Mouse (Mus musculus) urinary bladder, postnatal 4 days (tissue): ENCODE results near the gene Card10.

ENCODE experiments used
- DNase-seq, 2 experiments: peaks; one replicate each; pipeline ENCODE4 v3.0.0; 2021 to 2022; ENCODE audit warnings: low spot score in 2 of 2

The Card10 gene

GRCm38 (mm10) chr15:78834233-78835005 is 31.6 kb upstream of the Card10 start:
- no peak for DNase-seq

DNA sequence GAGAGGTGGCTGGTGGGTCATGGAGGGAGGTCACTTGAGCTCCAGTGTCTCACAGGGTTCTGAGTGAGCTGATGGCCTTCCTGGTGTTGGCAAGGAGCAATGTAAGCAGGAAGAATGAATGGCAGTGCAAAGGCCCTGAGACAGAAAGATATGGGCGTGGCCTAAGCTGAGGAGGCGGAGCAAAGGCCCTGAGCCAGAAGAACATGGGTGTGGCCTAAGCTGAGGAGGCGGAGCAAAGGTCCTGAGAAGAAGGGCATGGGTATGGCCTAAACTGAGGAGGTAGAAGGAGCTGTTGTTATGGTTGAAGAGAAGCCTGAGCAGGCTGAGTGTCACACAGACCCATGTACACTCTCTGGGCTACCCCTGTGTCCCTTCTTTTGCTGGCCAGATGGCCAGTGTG is 30.7 kb upstream of the Card10 start:
- no peak for DNase-seq

- peak in 1 of 2 experiments; percentile 76 for DNase-seq
These were observed 29.9 kb upstream of the Card10 start for GRCm38 (mm10) chr15:78832701-78833123.

GRCm38 (mm10) chr15:78831720-78832657 is 29.1 kb upstream of the Card10 start:
- DNase-seq: no peak

DNA sequence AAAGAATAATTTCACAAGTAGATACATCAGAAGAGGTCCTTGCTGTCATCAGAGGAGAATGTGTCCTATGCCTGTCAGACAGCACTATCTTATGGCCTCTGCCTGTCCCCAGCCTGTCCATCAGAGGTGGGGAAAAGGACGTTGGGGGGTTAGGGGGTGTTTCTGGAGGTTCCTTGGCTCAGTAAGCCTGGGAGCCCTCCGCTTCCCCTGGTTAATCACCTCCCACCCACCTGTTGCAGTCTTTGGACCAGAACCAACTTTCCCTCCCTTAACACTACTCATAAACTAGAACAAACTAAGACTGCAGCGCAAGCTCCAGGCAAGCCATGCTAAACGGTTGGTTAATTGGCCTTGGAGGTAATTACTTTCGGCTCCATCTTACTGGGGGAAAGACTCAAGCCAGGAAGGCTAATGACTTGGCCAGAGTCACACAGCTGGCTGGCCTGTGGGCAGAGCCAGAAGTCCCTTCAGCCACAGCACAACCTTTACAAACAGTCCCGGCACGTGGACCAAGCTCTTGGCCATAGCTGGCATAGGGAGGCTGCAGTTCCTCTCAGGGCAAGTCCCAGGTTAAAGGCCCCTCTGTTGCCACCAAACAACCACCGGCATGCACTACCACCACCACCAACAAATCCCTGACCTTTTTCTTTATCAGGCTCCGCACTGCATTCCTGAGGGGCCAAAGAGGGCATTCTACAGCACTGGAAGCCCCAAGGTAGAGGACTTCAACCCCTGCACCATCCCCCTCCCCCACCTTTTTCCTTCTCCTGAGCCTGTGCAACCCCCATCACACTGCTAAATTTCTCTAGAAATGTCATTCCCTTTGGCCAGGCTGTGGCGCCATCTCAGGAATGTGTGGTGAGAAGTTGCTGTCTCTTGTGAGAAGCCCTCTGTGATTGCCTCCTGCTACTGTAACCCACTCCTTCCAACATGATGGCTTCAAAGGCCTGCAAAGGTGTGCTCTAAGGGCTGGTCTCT is 28.2 kb upstream of the Card10 start:
- no peak for DNase-seq

DNA sequence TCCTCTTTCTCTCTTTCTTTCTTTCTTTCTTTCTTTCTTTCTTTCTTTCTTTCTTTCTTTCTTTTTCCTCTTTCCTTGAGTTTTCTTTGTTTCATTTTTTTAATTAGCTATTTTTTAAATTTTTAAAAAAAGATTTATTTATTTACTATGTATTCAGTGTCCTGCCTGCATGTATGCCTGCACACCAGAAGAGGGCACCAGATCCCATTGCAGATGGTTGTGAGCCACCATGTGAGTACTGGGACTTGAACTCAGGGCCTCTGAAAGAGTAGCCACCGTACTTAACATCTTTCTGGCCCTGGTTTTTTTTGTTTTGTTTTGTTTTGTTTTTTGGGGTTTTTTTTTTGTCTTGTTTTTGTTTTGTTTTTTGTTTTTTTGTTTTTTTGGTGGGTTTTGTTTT is 26.8 kb upstream of the Card10 start:
- DNase-seq: no peak

- no peak for DNase-seq
These were observed 25.5 kb upstream of the Card10 start for GRCm38 (mm10) chr15:78828315-78828714.

- DNase-seq: no peak
These were observed 23.7 kb upstream of the Card10 start for GRCm38 (mm10) chr15:78826213-78827204.

DNA sequence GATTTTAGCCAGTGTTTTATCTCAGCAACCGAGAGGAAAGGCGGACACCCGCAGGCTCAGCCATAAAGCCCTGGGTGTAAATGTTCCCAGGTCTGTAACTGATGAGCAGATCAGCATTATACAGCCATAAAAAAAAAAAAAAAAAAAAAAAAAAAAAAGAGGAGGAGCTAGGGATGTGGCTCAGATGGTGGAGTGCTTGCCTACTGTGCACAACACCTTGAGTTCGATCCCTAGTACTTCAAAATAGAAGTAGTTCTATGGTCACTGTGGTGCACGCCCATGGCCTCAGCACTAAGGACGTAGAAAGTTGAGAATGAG is 13.2 kb upstream of the Card10 start:
- DNase-seq: no peak

- no peak for DNase-seq
These were observed 12.7 kb upstream of the Card10 start for GRCm38 (mm10) chr15:78815314-78816073.

DNA sequence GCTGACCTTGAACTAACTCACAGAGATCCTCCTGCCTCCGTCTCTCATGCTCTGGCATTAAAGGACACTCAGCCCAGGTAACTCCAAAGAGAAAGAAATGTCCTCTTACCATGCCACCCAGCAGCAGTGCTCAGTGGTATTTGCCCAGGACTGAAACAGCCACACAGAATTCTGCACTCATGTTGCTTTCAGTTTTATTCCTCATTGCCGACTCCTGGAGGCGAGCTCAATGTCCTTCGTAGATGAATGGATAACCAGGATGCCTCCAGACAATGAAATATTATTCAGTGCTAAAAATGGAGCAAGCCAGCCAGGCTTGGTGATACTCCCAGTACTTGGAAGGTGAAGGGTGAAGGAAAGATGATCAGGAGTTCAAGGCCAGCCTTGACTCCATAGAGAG is 10.8 kb upstream of the Card10 start:
- no peak for DNase-seq

DNA sequence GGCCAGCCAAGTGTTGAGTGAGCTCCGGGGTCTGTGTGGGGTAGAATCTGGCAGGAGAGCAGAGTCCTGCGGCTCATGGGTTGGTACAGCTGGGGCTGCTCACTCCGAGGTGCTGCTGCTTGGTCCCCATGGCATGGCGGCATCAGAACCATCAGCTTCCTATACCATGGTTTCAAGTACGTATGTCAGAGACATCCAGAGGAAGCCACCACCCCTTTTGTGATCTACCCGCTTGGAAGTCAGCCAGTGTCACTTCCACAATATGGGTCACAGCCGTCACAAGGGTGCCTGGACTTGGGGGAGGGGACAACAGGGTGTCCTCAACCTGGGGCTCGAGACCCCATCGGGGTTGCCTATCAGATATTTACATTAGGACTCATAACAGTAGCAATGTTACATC is 7.3 kb upstream of the Card10 start:
- DNase-seq: no peak

- DNase-seq: no peak
These were observed 6.9 kb upstream of the Card10 start for GRCm38 (mm10) chr15:78809739-78810138.

DNA sequence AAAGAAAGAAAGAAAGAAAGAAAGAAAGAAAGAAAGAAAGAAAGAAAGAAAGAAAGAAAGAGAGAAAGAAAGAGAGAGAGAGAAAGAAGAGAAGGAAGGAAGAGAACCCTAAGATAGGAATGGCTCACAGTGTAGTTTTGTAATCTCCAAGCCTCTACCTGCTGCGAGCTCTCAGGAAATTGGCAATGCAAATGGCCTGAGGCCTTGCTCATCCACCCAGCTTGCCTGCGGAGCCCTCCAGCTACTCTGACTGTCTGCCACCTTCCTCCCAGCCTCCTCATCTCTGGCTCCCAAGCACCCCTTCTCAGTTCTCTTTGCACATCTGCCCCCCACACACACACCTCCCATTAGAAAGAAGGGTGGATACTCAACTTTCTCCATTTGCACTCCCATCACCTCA is 6.1 kb upstream of the Card10 start:
- no peak for DNase-seq

DNA sequence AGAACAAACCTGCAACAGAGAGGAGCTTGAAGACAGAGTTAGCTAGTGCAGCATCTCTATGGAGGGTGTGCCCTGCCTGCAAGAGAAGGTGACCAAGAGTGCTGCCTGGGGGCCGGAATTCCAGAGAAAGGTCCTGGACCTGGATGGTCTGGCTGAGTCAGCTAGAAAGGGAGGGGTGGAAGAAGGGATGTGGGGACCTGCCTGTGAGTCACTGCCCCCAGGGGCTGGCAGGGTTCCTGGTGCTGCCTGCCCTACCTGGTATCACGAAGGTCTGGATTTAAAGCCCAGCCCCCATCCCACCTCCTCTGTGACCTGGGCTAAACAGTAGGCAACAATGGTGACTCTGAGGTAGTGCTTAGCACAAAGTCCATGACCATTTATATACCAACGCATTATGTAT is 4.3 kb upstream of the Card10 start:
- DNase-seq: no peak

DNA sequence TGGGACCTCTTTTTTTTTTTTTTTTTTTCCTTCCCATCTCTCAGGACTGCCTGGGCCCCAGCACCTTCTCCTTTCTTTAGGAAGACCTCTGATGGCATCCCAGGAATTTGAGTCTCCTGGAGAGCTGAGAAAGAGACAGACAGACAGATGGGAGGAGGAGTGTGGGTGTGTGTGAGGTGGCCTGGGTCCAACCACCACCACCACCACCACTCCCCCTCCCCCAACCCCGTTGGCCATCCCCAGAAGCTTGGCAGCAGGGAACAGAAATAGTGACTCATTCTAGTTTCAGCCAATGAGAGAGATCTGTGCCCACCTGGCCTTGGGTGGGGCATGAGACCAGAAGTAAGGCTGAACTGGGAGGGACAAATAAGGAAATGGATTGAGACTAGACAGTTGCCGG is 3.8 kb upstream of the Card10 start:
- DNase-seq: no peak

- DNase-seq: no peak
These were observed 2.5 kb upstream of the Card10 start for GRCm38 (mm10) chr15:78805351-78805750.

DNA sequence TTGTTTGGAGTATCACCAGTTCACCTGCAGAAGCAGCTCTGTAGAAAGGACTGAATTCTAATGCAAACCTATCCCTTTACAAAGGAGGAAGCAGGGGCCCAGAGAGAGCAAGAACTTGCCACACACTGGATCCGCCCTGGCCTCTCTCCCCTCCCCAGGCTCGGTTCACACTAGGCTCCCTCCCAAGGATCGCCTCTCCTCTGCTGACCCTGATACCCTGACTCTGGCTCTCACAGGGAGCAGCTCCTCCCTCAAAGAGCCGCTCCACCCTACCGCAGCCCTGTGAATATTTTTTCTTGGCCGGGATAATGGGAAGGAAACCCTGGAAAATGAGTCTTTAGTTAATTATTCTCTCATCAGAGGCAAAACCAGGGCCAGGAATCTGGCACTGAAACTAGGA is 1.5 kb upstream of the Card10 start:
- no peak for DNase-seq

DNA sequence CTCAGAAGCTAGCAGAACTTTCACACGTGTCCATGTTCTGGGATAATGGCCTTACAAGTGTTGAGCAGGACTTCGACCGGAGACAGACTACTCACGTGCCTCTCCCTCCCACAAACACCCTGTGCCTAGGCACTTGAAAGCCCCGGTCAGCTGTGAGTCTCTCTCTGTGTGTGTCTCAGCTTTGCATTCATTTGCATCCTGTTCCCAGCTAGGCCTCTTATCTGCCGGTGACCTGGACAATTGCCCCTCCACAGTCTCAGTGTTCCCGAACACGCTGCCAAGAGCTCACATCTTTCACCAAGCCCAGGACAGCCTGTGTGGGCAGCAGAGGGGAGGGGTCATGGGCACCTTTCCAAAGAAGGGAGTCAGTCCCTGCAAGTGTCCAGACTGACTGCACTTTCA is 658 bp upstream of the Card10 start:
- peak in 1 of 2 experiments; percentile 52 for DNase-seq
